Mouse (Mus musculus) CH12.LX (cell line): ENCODE measurements around the gene Slc30a1. TPM values are rescaled to one million over a fixed set of nuclear protein-coding genes. Genes with fewer than 3 reads are reported as not detected.

Experiments
- DNase-seq: peaks from one replicate; pipeline ENCODE4 v3.0.0-alpha.2; 2013; ENCODE audit errors: extremely low read depth
- H3K27ac ChIP-seq: 2 replicates; pipeline ENCODE4 v1.5.1; 2012; ENCODE audit warnings: low read depth, mild to moderate bottlenecking, control low read depth, moderate library complexity; ENCODE audit not compliant: insufficient read depth
- H3K27me3 ChIP-seq: replicated peaks from 2 replicates; pipeline ENCODE3; 2012; ENCODE audit warnings: inconsistent platforms
- H3K36me3 ChIP-seq, 2 experiments: replicated peaks in 1 of 2; 2 replicates each; pipeline versions ENCODE3 to v1.6.1; 2012; ENCODE audit warnings: inconsistent platforms in 1 of 2, low read length in 1 of 2, mild to moderate bottlenecking in 1 of 2, mixed read lengths in 1 of 2, moderate library complexity in 1 of 2; ENCODE audit not compliant: control insufficient read depth in 1 of 2, insufficient read depth in 1 of 2
- H3K4me1 ChIP-seq, 2 experiments: 2 replicates each; pipeline ENCODE4 v1.6.1; 2012; ENCODE audit warnings: inconsistent platforms in 1 of 2, moderate library complexity in 1 of 2; ENCODE audit not compliant: insufficient read depth in 2 of 2, control insufficient read depth in 1 of 2
- H3K4me2 ChIP-seq: 2 replicates; pipeline ENCODE4 v1.6.1; 2012; ENCODE audit warnings: low read depth, mild to moderate bottlenecking, control low read depth; ENCODE audit not compliant: poor library complexity, insufficient read depth, severe bottlenecking
- H3K4me3 ChIP-seq, 3 experiments: fragments of 150-350 bp in 1 of 3; sonication (generic) in 1 of 3; replicated peaks in 1 of 3; 2 replicates each; pipeline versions ENCODE3 to v1.5.1; 2011 to 2012; ENCODE audit warnings: low read depth in 2 of 3, low read length in 2 of 3, mild to moderate bottlenecking in 2 of 3, moderate library complexity in 2 of 3, control low read depth in 1 of 3, improper control_type of control experiment in 1 of 3, inconsistent platforms in 1 of 3, mixed read lengths in 1 of 3; ENCODE audit not compliant: poor library complexity in 1 of 3
- H3K79me2 ChIP-seq: replicated peaks from 2 replicates; pipeline ENCODE4 v1.6.1; 2012; ENCODE audit warnings: mild to moderate bottlenecking, moderate library complexity; ENCODE audit not compliant: control insufficient read depth, poor library complexity, insufficient read depth, severe bottlenecking; ENCODE audit errors: extremely low read depth
- H3K9ac ChIP-seq: 2 replicates; pipeline ENCODE4 v1.6.1; 2012; ENCODE audit warnings: low read depth, mild to moderate bottlenecking, control low read depth, moderate library complexity; ENCODE audit not compliant: insufficient read depth
- H3K9me3 ChIP-seq: replicated peaks from 2 replicates; pipeline ENCODE3; 2012; ENCODE audit warnings: low read length, inconsistent platforms, mixed read lengths
- CHD1 ChIP-seq: IDR thresholded peaks from 2 replicates; pipeline ENCODE4 v1.6.1; 2012; ENCODE audit warnings: low read depth, low read length, improper control_type of control experiment, inconsistent platforms
- E2F4 ChIP-seq: IDR thresholded peaks from 2 replicates; pipeline ENCODE4 v1.6.1; 2011; ENCODE audit warnings: low read depth, low read length, improper control_type of control experiment; ENCODE audit not compliant: insufficient replicate concordance
- ETS1 ChIP-seq: conservative IDR thresholded peaks from 2 replicates; pipeline ENCODE4 v1.6.1; 2012; ENCODE audit warnings: low read depth, mild to moderate bottlenecking, inconsistent platforms, low read length, improper control_type of control experiment, moderate library complexity
- IRF4 ChIP-seq: IDR thresholded peaks from 2 replicates; pipeline ENCODE4 v1.6.1; 2014; ENCODE audit warnings: low read depth, mild to moderate bottlenecking, inconsistent platforms, low read length, improper control_type of control experiment
- JUN ChIP-seq: IDR thresholded peaks from 2 replicates; pipeline ENCODE4 v1.6.1; 2011; ENCODE audit warnings: low read depth, mild to moderate bottlenecking, low read length, improper control_type of control experiment, moderate library complexity; ENCODE audit not compliant: insufficient read depth
- JUND ChIP-seq: conservative IDR thresholded peaks from 2 replicates; pipeline ENCODE4 v1.6.1; 2011; ENCODE audit warnings: low read depth, low read length, improper control_type of control experiment
- KAT2A ChIP-seq: IDR thresholded peaks from 2 replicates; pipeline ENCODE4 v1.6.1; 2012; ENCODE audit warnings: low read length, improper control_type of control experiment, inconsistent platforms; ENCODE audit not compliant: insufficient replicate concordance
- MAX ChIP-seq: IDR thresholded peaks from 2 replicates; pipeline ENCODE4 v1.6.1; 2011; ENCODE audit warnings: low read length, improper control_type of control experiment
- MAZ ChIP-seq: IDR thresholded peaks from 2 replicates; pipeline ENCODE4 v1.6.1; 2012; ENCODE audit warnings: low read depth, mild to moderate bottlenecking, inconsistent platforms, low read length, improper control_type of control experiment, moderate library complexity
- MEF2A ChIP-seq: IDR thresholded peaks from 2 replicates; pipeline ENCODE4 v1.6.1; 2014; ENCODE audit warnings: low read depth, mild to moderate bottlenecking, inconsistent platforms, low read length, improper control_type of control experiment, borderline replicate concordance
- MYC ChIP-seq: IDR thresholded peaks from 2 replicates; pipeline ENCODE4 v1.6.1; 2011; ENCODE audit warnings: low read depth, mild to moderate bottlenecking, improper control_type of control experiment, low read length
- NRF1 ChIP-seq: IDR thresholded peaks from 2 replicates; pipeline ENCODE4 v1.6.1; 2014; ENCODE audit warnings: low read depth, mild to moderate bottlenecking, inconsistent platforms, low read length, improper control_type of control experiment, moderate library complexity
- POLR2AphosphoS2 ChIP-seq: IDR thresholded peaks from 2 replicates; pipeline ENCODE4 v1.6.1; 2011; ENCODE audit warnings: low read depth, low read length, improper control_type of control experiment
- RAD21 ChIP-seq: IDR thresholded peaks from 2 replicates; pipeline ENCODE4 v1.6.1; 2011; ENCODE audit warnings: low read depth, mild to moderate bottlenecking, low read length, improper control_type of control experiment, moderate library complexity
- RCOR1 ChIP-seq: conservative IDR thresholded peaks from 2 replicates; pipeline ENCODE4 v1.6.1; 2012; ENCODE audit warnings: low read depth, mild to moderate bottlenecking, inconsistent platforms, low read length, improper control_type of control experiment
- UBTF ChIP-seq: IDR thresholded peaks from 2 replicates; pipeline ENCODE4 v1.6.1; 2012; ENCODE audit warnings: low read depth, mild to moderate bottlenecking, inconsistent platforms, low read length, improper control_type of control experiment, moderate library complexity
- USF1 ChIP-seq: IDR thresholded peaks from 2 replicates; pipeline ENCODE4 v1.6.1; 2014; ENCODE audit warnings: low read depth, mild to moderate bottlenecking, inconsistent platforms, low read length, improper control_type of control experiment
- ZC3H11A ChIP-seq: IDR thresholded peaks from 2 replicates; pipeline ENCODE4 v1.6.1; 2012; ENCODE audit warnings: low read depth, mild to moderate bottlenecking, inconsistent platforms, low read length, improper control_type of control experiment
- ZKSCAN1 ChIP-seq: IDR thresholded peaks from 2 replicates; pipeline ENCODE4 v1.6.1; 2012; ENCODE audit warnings: low read depth, inconsistent platforms, low read length, improper control_type of control experiment, borderline replicate concordance
- dilution Hi-C: fragments of 300-500 bp; cut with MboI; formaldehyde crosslinking; loops from 2 replicates; pipeline ENCODE4 v1.14.3; 2020; ENCODE audit warnings: low sequenced_read_pairs; ENCODE audit not compliant: extremely low pct_unique_long_range_greater_than_20kb, extremely low pct_ligation_motif_present
- in situ Hi-C: fragments of 300-500 bp; cut with MboI; formaldehyde crosslinking; loops from 3 replicates; pipeline ENCODE4 v1.14.3; 2019; ENCODE audit warnings: low sequenced_read_pairs, low pct_ligation_motif_present, low pct_unique_long_range_greater_than_20kb, mixed read lengths
- polyA plus RNA-seq: library from polyadenylated mRNA; unstranded; fragments of >175 nt; gene quantifications from 2 replicates; pipeline ENCODE4 v1.2.1, GENCODE M21; 2012; ENCODE audit warnings: low read depth; ENCODE audit not compliant: insufficient read length
- total RNA-seq, 2 experiments: library from RNA; depleted of rRNA; stranded (reverse); fragments of 300-350 nt in 1 of 2; fragments of >200 nt in 1 of 2; gene quantifications; 2 replicates each; pipeline ENCODE4 v1.2.3; 2012 to 2014

Gene Slc30a1
- total and polyA plus RNA-seq, 3 experiments, result 4.5 to 15.8 (median 9.4) TPM

DNA sequence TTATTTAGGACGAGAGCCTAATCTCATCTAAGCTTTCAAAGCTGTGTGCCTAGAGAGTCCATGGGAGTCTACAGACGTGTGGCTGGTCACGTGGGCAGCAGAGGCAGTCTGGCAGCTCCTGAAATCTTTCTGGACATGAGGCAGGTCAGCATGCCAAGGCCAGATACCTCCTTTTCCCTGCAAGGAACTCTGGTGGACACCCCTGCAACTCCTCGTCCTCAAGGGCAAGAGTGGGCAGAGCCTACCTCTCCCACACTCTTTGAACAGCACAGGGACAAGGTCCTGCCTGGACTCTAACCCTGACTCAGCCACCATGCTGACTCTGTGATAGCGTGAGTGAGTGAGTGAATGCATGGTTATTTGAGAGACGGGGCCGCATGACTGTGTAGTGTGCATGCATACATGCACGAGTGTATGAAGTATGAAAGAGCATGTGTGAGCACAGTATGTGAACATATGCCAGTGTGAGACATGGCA lies 42.0 kb upstream of the Slc30a1 start:
- no peak overlapping the region for H3K9ac ChIP-seq
- H3K27ac ChIP-seq, result no peak overlapping the region
- peaks cover 2% of the 10 kb centered on the region for H3K9me3 ChIP-seq
- no peaks in the 10 kb centered on the region for H3K27me3 ChIP-seq
- dilution Hi-C loops, result no loop called here
- in situ Hi-C loops, result no loop called here
- no peak for TF ChIP-seq POLR2AphosphoS2
- TF ChIP-seq USF1, result no peak
- TF ChIP-seq MAX, result no peak
- no peak for TF ChIP-seq NRF1
- no peak for TF ChIP-seq JUND
- TF ChIP-seq JUN, result no peak
- TF ChIP-seq IRF4, result no peak
- TF ChIP-seq MAZ, result no peak
- TF ChIP-seq CHD1, result no peak
- no peak for TF ChIP-seq RCOR1
- TF ChIP-seq KAT2A, result no peak
- no peak for TF ChIP-seq MEF2A
- TF ChIP-seq ZC3H11A, result no peak
- no peak for TF ChIP-seq MYC
- no peak for TF ChIP-seq UBTF
- TF ChIP-seq ETS1, result no peak
- no peak for TF ChIP-seq ZKSCAN1
- TF ChIP-seq E2F4, result no peak
- TF ChIP-seq RAD21, result no peak
- H3K79me2 ChIP-seq, result no peaks in the 10 kb centered on the region
- H3K4me3 ChIP-seq, result no peak overlapping the region
- H3K36me3 ChIP-seq, result no peaks in the 10 kb centered on the region
- H3K4me1 ChIP-seq, result no peaks in the 10 kb centered on the region
- DNase-seq, result no peak
- no peak overlapping the region for H3K4me2 ChIP-seq

DNA sequence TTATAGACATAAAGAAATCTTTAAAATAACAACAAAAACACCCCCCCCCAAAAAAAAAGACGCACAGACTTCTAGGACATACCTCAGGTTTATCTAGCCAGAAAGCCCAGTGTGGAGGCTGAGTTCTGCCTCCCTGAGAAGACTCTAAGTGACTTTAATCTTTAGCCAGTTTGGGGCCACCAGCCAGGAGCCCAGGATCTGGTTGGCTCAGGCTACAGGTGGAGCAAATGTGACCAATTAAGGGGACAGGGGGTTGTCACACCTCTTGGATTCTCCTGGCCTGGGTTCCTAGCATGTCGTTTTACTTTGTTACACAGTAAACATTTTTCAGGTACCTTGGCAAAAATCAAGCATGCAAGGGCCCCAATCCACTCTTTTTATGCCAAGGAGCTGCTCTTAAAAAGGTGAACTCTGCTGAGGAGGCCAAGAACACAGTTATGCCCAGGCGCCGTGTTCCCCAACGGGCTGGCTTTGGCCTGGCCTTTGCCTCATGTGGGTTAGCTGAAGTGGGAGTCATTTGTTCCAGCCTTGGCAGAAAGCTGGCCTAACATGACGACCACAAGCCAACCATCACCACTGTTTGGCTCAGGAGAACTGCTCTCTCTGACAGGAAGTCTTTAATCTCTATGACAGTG lies 34.4 kb upstream of the Slc30a1 start:
- Histone ChIP-seq H3K79me2 (no peaks in the 10 kb centered on the region), H3K4me2 (no peak overlapping the region), H3K4me1 (peaks cover 15 to 20% of the 10 kb centered on the region in 2 experiments), H3K36me3 (no peaks in the 10 kb centered on the region), H3K9ac (no peak overlapping the region), H3K27me3 (peaks cover 2% of the 10 kb centered on the region), H3K9me3 (no peaks in the 10 kb centered on the region), H3K4me3 (no peak overlapping the region), H3K27ac (no peak overlapping the region)
- in situ Hi-C loops, result loop anchor here (5.0 kb wide), 1 partner anchor 45 kb away; no protein-coding TSS in a partner anchor
- no peak for DNase-seq
- dilution Hi-C loops, result no loop called here
- no peak for TF ChIP-seq E2F4
- TF ChIP-seq NRF1, result no peak
- TF ChIP-seq, all 38 proteins: peak for 0
